Mouse (Mus musculus) ES-Bruce4 (cell line): ENCODE results near the gene Med13l.

Source experiments
- CTCF ChIP-seq: IDR thresholded peaks from one replicate; pipeline ENCODE4 v1.8.1; 2011; ENCODE audit warnings: low read depth, low read length
- EP300 ChIP-seq: IDR thresholded peaks from 2 replicates; pipeline ENCODE4 v1.6.1; 2011; ENCODE audit warnings: low read depth, low read length; ENCODE audit not compliant: insufficient read depth
- POLR2A ChIP-seq: IDR thresholded peaks from one replicate; pipeline ENCODE4 v1.8.1; 2011; ENCODE audit warnings: low read length; ENCODE audit not compliant: insufficient read depth

DNA sequence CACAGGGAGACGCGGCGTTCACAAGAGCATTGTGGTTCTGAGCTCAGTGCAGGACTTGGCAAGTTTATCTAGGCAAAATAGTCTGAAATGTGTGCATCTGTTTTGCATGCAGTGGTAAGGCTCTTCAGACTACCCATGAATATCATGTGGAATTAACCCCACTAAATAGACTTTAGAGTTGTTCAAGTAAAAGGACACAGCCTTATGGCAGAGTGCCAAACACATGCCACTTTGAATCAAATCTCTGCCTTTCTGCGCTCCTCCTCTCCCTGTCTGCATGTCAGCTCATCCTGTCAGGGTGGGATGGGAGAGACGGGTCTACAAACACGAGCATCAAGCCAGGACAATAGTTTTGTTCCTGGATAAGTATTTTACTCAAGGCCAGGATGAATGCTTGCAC, 145.5 kb downstream of the Med13l start:
- TF ChIP-seq CTCF = no peak
- no peak for TF ChIP-seq POLR2A
- no peak for TF ChIP-seq EP300
